Mouse (Mus musculus): ENCODE measurements at regions not wholly inside any gene's neighbourhood (a gene's known extent, or its start where the extent isn't known, plus 50 kb on each side); places are given as distances from the start of the nearest gene placed in this dataset.

DNA sequence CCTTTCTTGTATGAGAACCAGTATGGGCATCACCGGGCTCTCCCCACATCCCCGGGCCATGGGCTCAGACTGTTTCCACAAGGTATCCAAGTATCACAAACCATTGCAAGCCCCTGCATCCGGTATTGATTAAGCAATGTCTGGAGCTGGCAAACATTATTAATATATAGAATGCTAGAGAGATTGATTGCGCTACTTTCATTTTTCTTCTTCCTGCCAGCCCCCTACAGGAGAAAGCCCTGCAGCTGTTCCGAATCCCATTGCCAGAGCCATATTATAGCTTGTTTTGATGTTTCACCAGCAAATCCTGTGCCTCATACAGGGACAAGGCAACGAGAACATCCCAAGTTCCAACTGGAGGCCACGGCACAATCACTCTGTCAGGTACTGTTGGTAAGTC, 253.4 kb upstream of the Nt5e start:
- no peak for ATAC-seq

DNA sequence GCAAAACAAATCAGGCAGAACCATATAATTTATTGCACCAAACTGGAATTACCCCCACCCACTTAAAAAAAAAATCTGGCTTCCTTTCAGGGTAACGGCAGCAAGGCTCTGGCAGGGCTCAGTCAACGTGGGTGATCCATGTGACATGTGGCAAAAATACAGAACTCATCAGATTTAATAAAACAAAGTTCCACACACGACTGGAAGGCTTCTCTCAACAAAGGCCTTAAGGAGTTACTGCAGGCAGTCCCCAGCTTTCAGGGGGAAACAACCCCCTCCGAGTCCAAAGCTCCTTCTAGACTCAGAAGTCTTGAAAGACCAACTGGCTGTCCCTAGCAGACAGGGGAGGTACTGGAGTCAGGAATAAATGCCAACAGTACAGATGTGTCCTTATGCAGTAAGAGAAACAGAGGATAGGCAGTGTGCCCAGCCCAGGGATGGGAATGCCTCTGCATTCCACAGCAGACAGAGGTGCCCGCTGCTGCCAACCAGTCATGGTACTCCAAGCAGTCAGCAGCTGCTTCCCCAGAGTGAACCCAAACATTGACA, 244.0 kb upstream of the Nt5e start:
- ATAC-seq: no peak

DNA sequence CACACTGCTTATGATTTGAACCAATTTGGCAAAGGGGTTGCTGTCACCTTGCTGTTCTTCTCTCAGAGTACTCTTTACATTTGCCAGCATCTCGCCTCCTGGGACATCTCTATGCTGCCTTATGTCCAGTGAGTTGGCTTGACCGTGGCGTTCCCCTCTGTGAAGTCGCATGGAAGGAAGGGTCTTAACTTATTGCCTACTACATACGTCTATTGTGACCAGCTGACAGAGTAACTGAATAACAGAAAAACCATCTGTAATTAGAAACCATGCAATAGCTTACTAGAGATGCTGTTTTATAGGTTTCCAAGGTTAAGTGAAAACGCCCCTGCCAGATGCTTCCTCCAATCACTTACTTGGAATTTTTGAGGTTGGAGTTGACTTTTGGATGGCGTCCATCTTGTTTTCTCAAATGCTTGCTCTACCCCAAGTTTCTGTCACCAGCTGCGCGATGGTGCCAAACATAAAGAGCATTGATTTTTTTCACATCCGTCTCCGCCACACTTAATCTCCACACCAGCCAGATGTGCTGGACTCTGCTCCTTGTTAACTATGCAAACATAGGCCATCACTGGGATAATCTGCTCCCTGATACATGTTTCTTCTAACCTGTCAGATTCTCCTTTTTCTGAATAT, 241.7 kb upstream of the Nt5e start:
- ATAC-seq: no peak

DNA sequence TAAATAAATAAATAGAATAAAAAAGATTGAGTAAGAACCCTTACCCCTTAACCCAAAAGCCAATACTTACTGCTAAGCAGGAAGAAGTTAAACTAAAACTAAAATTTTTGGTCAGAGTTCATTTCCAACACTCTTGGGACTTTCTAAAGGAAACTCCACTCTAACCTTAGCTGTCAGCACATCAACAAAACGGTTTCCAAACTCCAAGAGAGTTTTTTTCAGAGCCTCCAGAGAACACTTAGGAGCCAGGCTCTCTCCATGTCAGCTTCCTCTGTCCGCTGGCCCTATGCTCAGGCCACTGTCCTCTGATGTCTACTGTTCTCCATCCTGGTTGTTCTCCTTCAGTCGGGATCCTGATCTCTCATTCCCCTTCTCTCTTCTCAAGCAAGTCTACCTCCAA, 241.1 kb upstream of the Nt5e start:
- no peak for ATAC-seq

DNA sequence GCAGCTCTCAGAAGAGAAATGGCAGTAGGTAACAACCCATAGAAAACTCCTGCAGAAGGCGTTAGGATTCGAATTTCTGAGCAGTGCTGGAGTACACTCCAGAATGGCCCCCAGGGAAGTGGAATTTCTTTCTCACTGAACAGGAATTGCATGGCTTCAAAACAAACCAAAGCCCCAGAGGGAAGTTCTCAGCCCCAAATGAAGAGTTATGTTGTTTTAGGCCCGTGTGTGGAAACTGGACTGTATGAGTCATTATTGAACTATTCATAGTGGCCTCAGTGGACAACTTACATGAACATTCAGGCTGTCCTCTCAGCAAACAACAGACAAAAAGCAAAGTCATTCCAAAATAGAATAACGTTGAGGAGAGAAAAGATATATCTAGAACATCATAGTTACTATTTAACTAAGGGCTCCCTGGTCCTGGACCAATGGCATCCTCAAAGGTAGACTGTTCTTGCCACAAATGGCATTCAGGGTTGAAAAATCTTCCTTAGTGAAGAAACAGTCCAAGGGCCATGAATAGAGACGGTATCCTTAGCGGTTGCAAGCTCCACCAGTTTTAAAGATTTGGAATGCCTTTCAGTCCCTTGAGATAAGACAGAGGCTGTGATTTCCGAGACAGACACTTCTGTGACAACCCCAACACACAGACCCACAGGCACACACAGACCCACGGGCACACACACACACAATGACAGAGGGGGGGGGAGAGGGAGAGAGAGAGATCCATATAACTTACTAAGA, 235.0 kb upstream of the Nt5e start:
- no peak for ATAC-seq

DNA sequence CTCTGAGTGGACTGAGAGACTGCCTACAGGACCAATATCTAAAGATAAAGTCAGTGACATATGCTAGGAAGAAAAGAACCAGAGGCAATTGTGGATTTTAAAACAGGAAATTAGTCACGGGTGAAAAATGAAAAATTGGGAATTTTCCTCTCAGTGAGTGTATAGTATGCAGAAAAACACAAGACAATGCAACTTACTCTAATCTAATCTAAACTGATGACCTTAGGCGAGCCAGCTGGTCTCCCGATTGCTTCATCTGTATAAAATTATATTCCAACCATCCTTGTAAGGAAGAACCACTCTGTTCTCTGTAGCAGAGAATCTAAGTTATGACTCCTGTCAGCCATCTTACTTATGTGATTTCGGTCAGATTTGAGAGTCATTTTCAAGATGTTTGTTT, 234.4 kb upstream of the Nt5e start:
- no peak for ATAC-seq

DNA sequence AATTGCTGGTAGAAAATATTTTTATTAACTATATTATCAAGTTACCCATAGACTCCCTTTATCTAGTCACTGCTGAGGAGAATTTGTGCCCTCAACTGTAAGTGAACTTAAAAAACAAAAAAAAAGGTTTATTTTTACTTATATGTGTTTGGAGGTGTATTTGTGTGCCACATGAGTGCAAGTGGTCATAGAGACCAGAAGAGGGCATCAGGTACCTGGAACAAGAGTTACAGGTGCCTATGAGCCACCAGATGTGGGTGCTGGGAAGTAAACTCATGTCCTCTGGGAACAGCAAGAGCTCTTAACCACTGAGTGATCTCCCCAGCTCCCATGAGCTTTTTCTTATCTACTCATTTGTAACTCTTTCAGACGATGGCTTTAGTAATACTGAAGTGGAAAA, 213.9 kb upstream of the Nt5e start:
- ATAC-seq: no peak

DNA sequence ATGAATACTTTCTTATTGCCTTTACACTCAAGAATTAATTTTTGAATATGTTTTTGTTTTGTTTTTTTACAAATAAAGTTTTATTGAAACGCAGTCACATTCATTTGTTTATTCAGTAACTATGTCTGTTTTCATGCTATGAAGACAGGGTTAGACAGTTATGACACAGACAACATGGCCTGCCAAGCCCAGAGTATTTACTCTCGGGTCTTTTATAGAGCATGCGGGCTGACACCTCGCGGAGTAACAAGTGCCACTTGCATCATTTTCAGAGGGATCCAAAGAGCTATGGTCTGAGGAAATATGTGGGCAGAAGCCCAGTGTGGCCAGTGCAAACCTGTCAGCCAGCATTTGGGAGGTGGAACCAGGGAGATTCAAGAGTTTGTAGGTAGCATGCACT, 206.5 kb upstream of the Nt5e start:
- ATAC-seq: no peak

DNA sequence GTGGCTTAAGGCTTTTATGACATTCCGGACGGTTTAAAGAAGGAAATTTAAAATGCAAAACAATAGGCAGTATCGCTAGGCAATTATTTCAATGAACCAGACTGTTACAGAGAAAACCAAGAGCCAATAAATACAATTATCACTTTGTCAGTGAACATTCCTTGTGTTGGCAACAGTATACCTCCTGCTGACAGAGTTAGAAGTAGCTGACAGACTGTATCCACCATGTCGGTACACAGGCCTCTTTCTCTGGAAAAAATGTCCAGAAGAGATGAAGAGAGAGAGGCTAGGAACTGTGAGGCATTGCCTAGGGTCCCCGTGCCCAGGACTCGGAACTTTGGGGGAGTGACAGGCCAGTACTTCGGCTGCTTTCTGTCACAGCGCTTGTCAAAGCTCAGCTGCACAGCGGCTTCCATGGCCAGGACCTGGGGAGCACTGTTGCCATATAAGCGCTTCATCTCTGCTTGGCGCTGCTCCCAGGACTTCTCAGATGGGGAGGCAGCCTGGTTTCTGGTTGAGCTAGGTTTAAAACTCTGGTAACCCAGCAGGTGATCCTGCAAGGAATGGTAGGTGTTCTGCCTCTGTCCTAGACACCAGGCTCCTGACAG, 205.9 kb upstream of the Nt5e start:
- no peak for ATAC-seq

DNA sequence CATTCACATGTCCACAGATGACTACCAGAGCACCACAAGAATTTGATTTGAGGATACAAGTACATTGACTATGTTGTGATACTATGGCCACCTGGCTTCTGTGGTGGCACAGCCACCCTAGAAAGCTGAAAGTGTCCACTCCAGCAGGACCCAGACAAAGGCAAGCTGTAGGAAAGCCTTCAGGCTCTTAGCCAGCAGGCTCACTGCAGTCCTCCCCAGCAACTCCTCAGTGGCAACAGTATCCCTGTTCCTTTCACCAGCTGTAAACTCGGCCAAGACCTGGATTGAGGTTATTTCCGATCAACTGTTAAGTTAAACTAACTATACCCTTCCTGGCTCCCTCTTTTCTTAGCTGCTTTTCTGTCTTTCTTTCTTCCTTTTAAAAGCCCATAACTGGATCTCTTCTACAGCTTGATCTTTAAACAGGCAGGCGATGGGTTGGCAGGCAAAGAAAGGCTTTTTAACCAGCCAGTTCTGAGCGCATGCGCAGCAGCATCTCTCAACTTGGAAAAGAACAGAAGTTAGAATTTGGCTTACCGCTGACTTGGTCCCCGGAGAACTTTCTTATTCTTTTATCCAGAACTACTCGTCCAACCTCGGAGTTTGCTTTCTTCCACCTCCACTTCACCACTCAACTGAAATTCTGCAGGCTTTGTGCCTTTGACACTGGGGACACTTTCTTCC, 202.5 kb upstream of the Nt5e start:
- ATAC-seq: no peak

DNA sequence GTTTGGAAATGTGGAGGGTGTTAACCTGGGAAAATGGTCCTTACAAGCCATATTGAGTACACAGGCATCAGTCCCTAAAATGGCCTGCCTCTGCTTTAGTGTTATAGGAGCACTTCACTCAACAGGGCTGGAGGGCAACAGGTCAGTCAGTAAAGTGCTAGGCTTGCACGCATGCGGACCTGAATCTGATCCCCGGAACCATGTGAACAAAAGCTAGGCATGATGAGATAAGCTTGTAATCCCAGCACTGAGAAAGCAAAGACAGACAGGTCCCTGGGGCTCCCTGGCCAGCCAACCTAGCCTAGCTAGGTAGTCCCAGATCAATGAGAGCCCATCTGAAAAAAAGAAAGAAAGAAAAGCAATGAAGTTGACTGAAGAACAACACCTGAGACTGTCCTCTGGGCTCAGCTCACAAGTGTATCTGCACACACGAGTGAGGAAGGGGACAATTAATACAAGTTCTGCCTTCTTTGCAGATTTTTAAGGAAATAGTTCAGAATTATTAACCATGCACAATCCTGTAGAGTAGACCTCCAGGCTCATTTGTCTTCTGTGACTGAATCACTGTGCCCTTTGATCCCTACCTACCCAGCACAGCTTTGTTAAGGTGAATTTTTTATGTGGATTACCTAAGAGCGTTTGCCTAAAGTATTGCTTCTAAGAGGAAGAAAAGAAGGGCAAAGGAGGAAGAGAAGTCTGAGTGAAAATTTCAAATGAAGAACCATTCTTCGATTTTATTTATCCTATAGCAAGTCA, 163.8 kb upstream of the Nt5e start:
- no peak for ATAC-seq

DNA sequence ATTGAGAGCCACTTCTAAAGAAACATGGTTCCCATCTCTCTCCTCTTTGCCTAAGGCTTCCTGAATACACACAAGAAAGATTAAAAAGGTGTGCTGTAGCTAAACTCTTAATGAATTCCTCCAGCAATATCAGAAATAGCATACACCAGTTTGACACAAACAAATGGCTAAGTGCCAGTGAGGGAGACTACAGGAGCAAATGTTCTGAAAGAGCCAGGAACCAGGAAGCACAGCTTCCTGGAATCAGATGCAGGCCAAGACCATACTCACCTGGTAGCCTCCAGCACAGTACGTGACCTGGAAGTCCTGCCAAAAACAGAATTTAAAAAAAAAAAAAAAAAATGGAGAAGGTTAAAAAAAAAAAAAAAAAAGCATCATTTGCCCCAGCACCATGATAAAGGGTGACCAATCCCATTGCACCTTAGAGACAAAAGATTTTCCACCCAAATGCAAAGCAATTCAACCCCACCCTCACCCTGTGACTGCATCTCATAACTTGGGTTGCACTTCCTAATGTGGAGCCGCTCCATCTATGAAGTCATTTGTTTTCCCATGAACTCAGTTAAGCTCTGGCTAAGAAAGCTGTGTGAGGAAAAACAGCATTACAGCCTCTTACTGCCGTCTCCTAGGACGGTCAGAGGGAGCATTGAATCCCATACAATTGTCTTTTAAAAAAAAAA, 149.3 kb upstream of the Nt5e start:
- ATAC-seq: no peak

DNA sequence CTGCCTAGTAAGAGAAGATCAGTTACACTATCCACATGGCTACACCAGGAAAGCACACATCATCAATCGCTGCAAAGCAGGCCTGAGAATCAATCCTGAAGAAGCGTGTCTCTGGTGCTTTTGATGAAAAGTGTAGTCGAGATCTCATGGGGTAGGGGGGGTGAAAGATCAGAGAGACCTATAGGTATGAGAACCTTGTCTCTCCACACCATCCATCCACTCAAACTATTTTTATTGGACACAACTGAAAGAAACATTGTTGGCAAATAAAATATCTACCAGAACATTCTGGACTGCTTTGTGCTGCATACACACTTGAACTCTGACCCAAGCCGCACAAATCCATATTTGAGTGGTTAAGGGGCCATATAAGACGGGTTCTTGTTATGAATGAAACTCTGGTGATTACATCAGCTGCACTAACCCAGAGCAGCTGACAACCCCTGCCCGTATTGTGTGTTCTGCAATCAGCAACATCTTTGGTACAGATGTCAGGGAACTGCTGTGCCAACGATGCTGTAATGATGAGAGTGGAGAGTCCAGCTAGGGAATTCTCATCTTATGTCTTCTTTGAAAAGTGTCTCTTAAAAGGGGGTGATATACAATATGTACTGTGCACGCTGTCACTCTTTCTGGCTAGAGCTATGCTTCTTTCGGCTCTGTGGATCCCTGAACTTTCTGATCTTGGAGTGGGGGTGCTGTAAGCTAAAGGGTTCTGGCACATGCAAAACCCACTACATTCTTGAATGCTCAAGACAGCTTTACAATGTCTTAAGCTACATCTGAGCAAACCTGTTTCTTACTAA, 145.6 kb upstream of the Nt5e start:
- ATAC-seq: no peak

DNA sequence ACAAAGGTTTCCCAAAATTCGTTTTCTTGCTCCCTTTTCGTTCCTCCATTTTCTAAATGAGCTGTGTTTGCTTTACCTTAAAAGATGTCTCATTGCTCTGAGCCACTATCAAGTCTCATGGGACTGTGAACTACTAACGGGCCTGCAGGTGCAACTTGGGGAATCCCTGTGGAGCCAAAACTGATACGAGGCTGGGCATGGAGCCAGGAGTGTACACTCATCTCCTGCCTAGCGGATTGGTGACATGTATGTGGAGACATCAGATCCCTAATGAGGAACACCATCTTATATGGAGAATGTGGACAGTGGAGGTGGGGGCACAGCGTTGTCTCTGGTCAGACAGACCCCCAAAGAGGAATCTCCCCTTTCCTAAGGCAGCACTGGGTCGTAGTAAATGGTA, 119.6 kb upstream of the Nt5e start:
- ATAC-seq: no peak

DNA sequence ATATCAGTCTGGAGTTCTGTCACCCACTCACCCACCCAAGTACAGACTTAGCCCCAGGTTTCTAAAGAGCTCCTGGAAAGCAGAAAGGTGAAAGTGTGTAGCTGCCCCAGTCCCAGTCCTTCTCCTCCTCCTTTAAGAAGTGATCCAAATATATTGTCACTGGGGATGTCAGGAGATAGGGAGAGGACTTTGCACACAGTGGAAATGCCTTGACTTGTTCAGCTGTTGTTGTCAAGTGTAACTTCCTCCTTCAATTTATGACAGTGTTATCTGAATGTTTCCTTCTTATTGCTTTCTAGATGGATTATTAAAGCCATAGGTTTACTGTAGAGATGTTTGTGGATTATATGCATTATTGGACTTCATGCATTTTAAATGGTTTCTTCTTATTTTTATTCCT, 119.0 kb upstream of the Nt5e start:
- no peak for ATAC-seq

DNA sequence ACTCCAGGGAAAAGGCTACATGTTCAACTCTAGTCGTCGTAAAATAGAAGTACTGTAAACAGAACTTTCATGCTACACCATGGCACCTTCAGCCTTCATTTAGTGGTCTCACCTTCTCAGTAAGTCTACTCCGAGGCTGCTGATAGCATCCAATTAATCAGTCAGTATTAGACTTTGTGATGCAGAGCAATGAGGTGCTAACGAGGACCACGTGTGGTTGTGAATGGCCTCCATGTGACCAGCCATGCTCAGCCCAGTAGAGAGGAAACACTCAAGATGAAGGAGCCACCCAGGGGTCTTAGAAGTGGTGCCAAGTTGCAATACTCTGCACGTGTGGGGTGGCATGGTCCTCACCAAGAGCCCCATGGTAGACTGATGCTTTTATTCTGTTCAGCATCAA, 112.2 kb upstream of the Nt5e start:
- no peak for ATAC-seq

DNA sequence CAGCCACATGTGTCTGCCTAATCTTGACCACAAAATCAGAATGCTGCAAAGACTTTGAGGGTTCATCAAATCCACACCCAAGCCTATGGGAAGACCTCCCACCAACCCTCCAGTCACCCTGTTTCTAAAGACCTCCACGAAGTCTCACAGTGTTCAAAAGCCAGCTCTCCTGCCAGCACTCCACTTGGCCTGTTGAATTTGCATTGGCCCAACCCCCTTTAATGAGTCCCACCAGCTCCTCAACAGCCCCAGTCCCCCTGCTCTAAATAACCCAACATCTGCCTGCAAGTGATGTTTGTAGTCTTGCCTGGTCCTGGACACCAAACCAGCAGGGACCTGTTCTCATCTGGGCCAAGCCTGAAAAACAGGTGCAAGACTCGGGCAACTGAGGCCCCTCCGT, 106.6 kb upstream of the Nt5e start:
- no peak for ATAC-seq

DNA sequence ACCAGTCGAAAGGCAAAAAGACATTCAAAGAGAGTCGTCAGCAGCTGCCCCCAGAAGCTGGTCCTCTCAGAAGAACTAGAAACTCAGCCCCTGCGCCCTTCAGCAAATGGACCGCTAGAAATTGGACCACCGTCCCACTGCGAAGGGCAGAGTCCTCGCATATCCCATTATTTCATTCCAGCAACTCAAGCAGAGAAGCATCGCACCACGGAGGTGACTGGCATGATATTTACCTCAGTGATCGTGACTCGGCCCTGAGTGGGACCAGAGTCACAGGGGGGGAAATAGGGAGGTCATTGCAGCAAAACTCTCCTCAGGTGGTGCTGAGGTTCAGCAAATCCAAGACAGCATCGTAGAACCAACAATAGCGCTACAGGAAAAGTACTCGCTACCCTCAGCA, 105.7 kb upstream of the Nt5e start:
- no peak for ATAC-seq

DNA sequence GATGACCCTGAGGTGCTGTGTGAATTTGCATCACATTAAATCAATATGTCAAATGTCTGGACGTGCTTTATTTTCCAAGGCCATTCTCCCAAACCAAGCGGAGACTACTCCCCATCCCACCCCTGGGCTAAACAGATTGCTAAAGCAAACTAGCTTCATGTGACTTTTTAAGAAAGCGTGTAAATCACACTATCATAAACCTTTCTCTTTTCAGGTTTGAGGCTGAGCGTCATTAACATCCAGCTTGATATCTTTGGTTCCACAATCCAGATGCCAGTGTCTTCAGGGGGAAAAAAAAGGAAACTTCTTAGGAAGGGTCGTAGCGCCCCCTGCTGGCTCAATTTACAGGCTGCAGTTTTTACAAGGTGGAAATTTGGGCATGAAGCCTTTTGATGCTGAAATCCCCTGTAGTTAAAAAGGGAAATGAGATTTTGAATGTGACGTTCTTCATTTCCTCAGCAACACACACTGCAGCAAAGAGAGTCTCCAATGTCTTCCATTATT, 105.1 kb upstream of the Nt5e start:
- ATAC-seq: no peak

DNA sequence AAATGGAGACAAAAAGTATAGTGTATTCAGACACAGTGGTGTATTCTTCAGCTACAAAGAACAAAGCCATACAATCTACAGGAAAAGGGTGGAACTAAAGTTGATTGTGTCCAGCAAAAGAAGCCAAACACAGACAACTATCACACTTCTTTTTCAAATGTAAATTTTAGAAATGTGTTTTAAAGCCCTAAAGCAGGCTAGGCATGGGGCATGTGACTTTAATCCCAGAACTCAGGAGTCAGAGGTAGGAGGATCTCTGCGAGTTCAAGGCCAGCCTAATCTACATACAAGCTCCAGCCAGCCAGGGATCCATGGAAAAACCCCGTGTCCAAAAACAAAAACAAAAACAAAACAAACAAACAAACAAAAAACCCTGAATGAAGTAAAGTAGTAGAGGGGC, 89.9 kb upstream of the Nt5e start:
- ATAC-seq: no peak

DNA sequence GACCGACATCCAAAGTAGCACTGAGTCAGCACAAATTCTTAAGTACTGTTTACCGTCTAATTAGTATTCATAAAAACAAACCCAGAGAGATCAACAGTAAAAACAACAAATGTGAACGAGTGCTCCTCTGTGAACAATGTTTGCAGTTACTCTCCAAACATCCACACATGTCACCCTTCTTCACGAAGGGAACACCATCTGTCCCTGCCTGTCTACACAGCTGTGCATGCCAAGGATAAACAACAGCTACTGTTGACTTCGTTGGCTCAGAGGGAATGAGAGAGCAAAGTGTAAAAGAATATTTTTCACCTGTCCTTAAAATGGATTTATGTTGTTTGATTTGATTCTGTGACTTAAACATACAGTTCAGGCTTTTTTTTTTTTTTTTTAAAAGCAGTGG, 88.7 kb upstream of the Nt5e start:
- no peak for ATAC-seq
